Mouse (Mus musculus): ENCODE measurements around the gene Esp8. TPM values are rescaled to one million over a fixed set of nuclear protein-coding genes. Genes with fewer than 3 reads are reported as not detected.
"Not testable (repeated sequence)": the region's sequence is repeated elsewhere in the genome, so short reads cannot be mapped to it uniquely, and the experiment has no call there.

Esp8 gene
- not detected for total RNA-seq (2022)

- DNase-seq (ENCODE audit: low spot score in 2 of 2), result no peak
Measured at GRCm38 (mm10) chr17:40519818-40520217, at the start of gene Esp8. Gene Esp8, plus strand, starts transcription at chr17:40520022.

GRCm38 (mm10) chr17:40483566-40483965 lies 36.3 kb upstream of the Esp8 start:
- not testable (repeated sequence) for DNase-seq (ENCODE audit: low spot score in 2 of 2)

GRCm38 (mm10) chr17:40495468-40496185 lies 24.2 kb upstream of the Esp8 start:
- DNase-seq (ENCODE audit: low spot score in 2 of 2), result not testable (repeated sequence)

GRCm38 (mm10) chr17:40529813-40530212 lies 10.0 kb downstream of the Esp8 start:
- DNase-seq (ENCODE audit: low spot score in 2 of 2), result no peak

- DNase-seq (ENCODE audit: low spot score in 2 of 2), result no peak
Measured at GRCm38 (mm10) chr17:40531147-40531546, 11.3 kb downstream of the Esp8 start.

- DNase-seq (ENCODE audit: low spot score in 2 of 2), result not testable (repeated sequence)
Measured at GRCm38 (mm10) chr17:40547005-40547404, 27.2 kb downstream of the Esp8 start.

GRCm38 (mm10) chr17:40553470-40553869 lies 33.6 kb downstream of the Esp8 start:
- DNase-seq (ENCODE audit: low spot score in 2 of 2), result no peak

GRCm38 (mm10) chr17:40561207-40561606 lies 41.4 kb downstream of the Esp8 start, which contains the start of gene Esp6:
Gene Esp6, plus strand, starts transcription at chr17:40561507.
- DNase-seq (ENCODE audit: low spot score in 2 of 2), result no peak

Other genes starting within 250 kb of the Esp8 start
- gene Crisp1, start 200.8 kb upstream of the Esp8 start, total RNA-seq (2022), result not detected
- gene Esp6, start 41.5 kb downstream of the Esp8 start, total RNA-seq (2022), result not detected
- not detected for gene Esp4, start 78.6 kb downstream of the Esp8 start, total RNA-seq (2022)
- not detected for gene Esp3, start 112.1 kb downstream of the Esp8 start, total RNA-seq (2022)
- gene Esp1, start 207.1 kb downstream of the Esp8 start, total RNA-seq (2022), result not detected

Data from left cerebral cortex, adult 8-10 months (tissue).